Mouse (Mus musculus): Measurements from ENCODE around the gene Pcsk4. TPM values are rescaled to one million over a fixed set of nuclear protein-coding genes. Genes with fewer than 3 reads are reported as not detected.

Gene Pcsk4
- total and polyA plus RNA-seq, 3 experiments, result 0.46 to 1.1 TPM; not detected in 1

DNA sequence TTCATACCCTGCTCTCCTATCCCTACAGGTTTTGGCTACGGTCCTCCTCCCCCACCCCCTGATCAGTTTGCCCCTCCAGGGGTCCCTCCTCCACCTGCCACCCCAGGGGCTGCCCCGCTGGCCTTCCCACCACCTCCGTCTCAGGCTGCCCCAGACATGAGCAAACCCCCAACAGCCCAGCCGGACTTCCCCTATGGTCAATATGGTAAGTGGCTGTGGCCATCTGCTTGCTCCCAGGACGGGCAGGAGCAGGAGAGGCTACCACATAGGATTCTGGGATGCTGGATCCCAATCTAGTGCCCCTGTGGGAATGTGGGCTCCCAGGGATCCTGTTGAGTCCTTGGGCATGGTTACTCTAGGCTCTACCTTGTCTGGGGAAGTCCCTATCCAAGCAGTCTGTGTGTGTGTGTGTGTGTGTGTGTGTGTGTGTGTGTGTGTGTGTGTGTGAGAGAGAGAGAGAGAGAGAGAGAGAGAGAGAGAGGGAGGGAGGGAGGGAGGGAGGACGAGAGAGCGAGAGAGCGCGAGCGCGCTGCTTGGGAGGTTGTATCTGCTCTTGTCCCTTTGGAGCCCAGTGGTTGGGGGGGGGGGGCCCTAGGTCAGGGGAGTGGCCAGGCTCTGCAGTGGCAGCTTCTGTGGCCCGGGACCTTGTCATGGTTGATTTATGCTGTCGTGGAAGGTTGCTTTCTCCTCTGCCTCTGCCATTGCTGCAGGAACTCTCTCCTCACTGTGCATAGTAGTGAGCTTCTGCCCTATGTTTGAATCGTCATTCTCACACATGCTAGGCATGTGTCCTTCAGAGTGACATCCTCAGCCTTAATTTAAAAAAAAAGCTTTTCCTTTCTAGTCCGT, 43.9 kb downstream of the Pcsk4 start:
- peak; percentile 31; the same call in 1 of the 2 replicates for TF ChIP-seq MEF2A (IDR thresholded peaks at IDR 0.05; ENCODE audit: borderline replicate concordance, low read depth, low read length)
- no peak for TF ChIP-seq MAFK (IDR thresholded peaks at IDR 0.05; ENCODE audit: insufficient replicate concordance, low read length)
- TF ChIP-seq CTCF (conservative IDR thresholded peaks at IDR 0.05 in 1 of 2, IDR thresholded peaks at IDR 0.05 in 1 of 2; ENCODE audit: low read depth in 2 of 2, low read length in 2 of 2), result no peak
- TF ChIP-seq EP300 (IDR thresholded peaks at IDR 0.05; ENCODE audit: low read length), result peak; percentile 45; the same call in 1 of the 2 replicates
- TF ChIP-seq MXI1 (IDR thresholded peaks at IDR 0.05; ENCODE audit: low read depth, low read length), result peak; percentile 52; the same call in 1 of the 2 replicates
- TF ChIP-seq MAZ (IDR thresholded peaks at IDR 0.05; ENCODE audit: low read depth, low read length), result peak; percentile 84
- no peak for TF ChIP-seq TBP (conservative IDR thresholded peaks at IDR 0.05; ENCODE audit: low read depth, low read length)
- no peak for TF ChIP-seq ZKSCAN1 (IDR thresholded peaks at IDR 0.05; ENCODE audit: borderline replicate concordance, low read depth, low read length)
- TF ChIP-seq ELF1 (IDR thresholded peaks at IDR 0.05; ENCODE audit: low read depth, low read length), result 0 out of 2 replicates have a peak, but pooled peaks have one; percentile 12
- no peak for TF ChIP-seq JUN (IDR thresholded peaks at IDR 0.05; ENCODE audit: insufficient read depth, low read depth, low read length)
- peak; percentile 54; the same call in 1 of the 2 replicates for TF ChIP-seq ETS1 (conservative IDR thresholded peaks at IDR 0.05; ENCODE audit: low read depth, low read length)
- no peak for TF ChIP-seq SMC3 (IDR thresholded peaks at IDR 0.05; ENCODE audit: low read depth, low read length)
- peak; percentile 44; the same call in 1 of the 2 replicates for TF ChIP-seq IRF4 (IDR thresholded peaks at IDR 0.05; ENCODE audit: low read depth, low read length)
- TF ChIP-seq TCF12 (IDR thresholded peaks at IDR 0.05; ENCODE audit: low read depth, low read length), result peak; percentile 82
- no peak for TF ChIP-seq KAT2A (IDR thresholded peaks at IDR 0.05; ENCODE audit: insufficient replicate concordance, low read length)
- TF ChIP-seq SIN3A (IDR thresholded peaks at IDR 0.05; ENCODE audit: low read length), result no peak
- no peak for TF ChIP-seq POLR2AphosphoS2 (IDR thresholded peaks at IDR 0.05; ENCODE audit: low read depth, low read length)
- TF ChIP-seq RAD21 (IDR thresholded peaks at IDR 0.05; ENCODE audit: low read depth, low read length), result no peak

More for the DNA sequence above, 43.9 kb downstream of the Pcsk4 start:
- no peaks in the 10 kb centered on the region for H3K27me3 ChIP-seq (replicated peaks)
- no peak overlapping the region for H3K4me3 ChIP-seq (replicated peaks in 1 of 3; ENCODE audit: low read depth in 2 of 3, low read length in 2 of 3, poor library complexity in 1 of 3)
- in situ Hi-C loops (cut with MboI; ENCODE audit: low pct_ligation_motif_present, low pct_unique_long_range_greater_than_20kb, low sequenced_read_pairs), result no loop called here
- H3K36me3 ChIP-seq (replicated peaks in 1 of 2; ENCODE audit: control insufficient read depth in 1 of 2, insufficient read depth in 1 of 2, low read length in 1 of 2), result peaks cover 60 to 84% of the 10 kb centered on the region in 2 experiments
- H3K79me2 ChIP-seq (replicated peaks; ENCODE audit: control insufficient read depth, extremely low read depth, insufficient read depth, poor library complexity, severe bottlenecking), result no peaks in the 10 kb centered on the region
- 0 out of 2 replicates have a peak overlapping the region, but pooled peaks have one; percentile 25 for H3K9ac ChIP-seq (ENCODE audit: insufficient read depth, low read depth)
- H3K4me1 ChIP-seq (ENCODE audit: control insufficient read depth in 1 of 2, insufficient read depth in 2 of 2), result peaks cover 54 to 76% of the 10 kb centered on the region in 2 experiments
- dilution Hi-C loops (cut with MboI; ENCODE audit: extremely low pct_ligation_motif_present, extremely low pct_unique_long_range_greater_than_20kb, low sequenced_read_pairs), result no loop called here
- DNase-seq (ENCODE audit: extremely low read depth), result no peak
- H3K9me3 ChIP-seq (replicated peaks; ENCODE audit: low read length), result peaks cover 3% of the 10 kb centered on the region
- peak overlapping the region; percentile 79 for H3K27ac ChIP-seq (ENCODE audit: insufficient read depth, low read depth)
- peak overlapping the region; percentile 62 for H3K4me2 ChIP-seq (ENCODE audit: insufficient read depth, low read depth, poor library complexity, severe bottlenecking)
